ENCODE assay signal across 9 mouse cellular contexts in genomic region chr8:4139660-4140646, GRCm38 (mm10). TPM values are rescaled to one million over a fixed set of nuclear protein-coding genes. Genes with fewer than 3 reads are reported as not detected.
DNase-seq lines count a peak whose midpoint lies in the region; ATAC-seq and TF ChIP-seq lines count a peak whose summit lies in the region.
"Had no signal": no experiment of that assay in that cellular context is flagged by ENCODE, and none has a peak within 500 bp of the region (broad histone marks: within the 10 kb centered on the region; RNA-seq: fewer than 3 reads in every experiment).

No protein-coding gene starts in this region.

- H3K9me3 ChIP-seq in CH12.LX (replicated peaks; ENCODE audit: low read length) = peaks cover 2% of the 10 kb centered on the region
- H3K9me3 ChIP-seq in heart, embryonic 12.5 days (replicated peaks) = no peaks in the 10 kb centered on the region
- H3K9me3 ChIP-seq in liver, postnatal 0 days (ENCODE audit: low read length) = no peaks in the 10 kb centered on the region
- no peaks in the 10 kb centered on the region for H3K9me3 ChIP-seq in neural tube, embryonic 14.5 days (ENCODE audit: control insufficient read depth, low read length)

- H3K27ac ChIP-seq in CH12.LX (ENCODE audit: insufficient read depth, low read depth) = no peak overlapping the region
- no peak overlapping the region for H3K27ac ChIP-seq in heart, embryonic 12.5 days (ENCODE audit: poor library complexity, severe bottlenecking)
- no peak overlapping the region for H3K27ac ChIP-seq in liver, postnatal 0 days (ENCODE audit: low read depth)
- no peak overlapping the region for H3K27ac ChIP-seq in neural tube, embryonic 14.5 days (ENCODE audit: low read depth, low read length)

- H3K4me3 ChIP-seq in CH12.LX (replicated peaks in 1 of 3; ENCODE audit: low read depth in 2 of 3, low read length in 2 of 3, poor library complexity in 1 of 3) = no peak overlapping the region
- H3K4me3 ChIP-seq in heart, embryonic 12.5 days = no peak overlapping the region
- H3K4me3 ChIP-seq in liver, postnatal 0 days (ENCODE audit: low read depth, low read length) = no peak overlapping the region
- H3K4me3 ChIP-seq in neural tube, embryonic 14.5 days (ENCODE audit: low read depth, low read length) = no peak overlapping the region

- TF ChIP-seq EP300 in CH12.LX (IDR thresholded peaks at IDR 0.05; ENCODE audit: low read length) = no peak
- no peak for TF ChIP-seq EP300 in liver, postnatal 0 days (IDR thresholded peaks at IDR 0.05; ENCODE audit: low read depth)

- in situ Hi-C loops in CH12.LX (cut with MboI; ENCODE audit: low pct_ligation_motif_present, low pct_unique_long_range_greater_than_20kb, low sequenced_read_pairs) = loop anchor here (10.0 to 25.0 kb wide), 2 partner anchors 225 to 428 kb away; partner anchors contain the start of gene Clec4g

- TF ChIP-seq RAD21 in CH12.LX (IDR thresholded peaks at IDR 0.05; ENCODE audit: low read depth, low read length) = peak; percentile 88

- WGBS in heart, embryonic 12.5 days = 8% methylated on average over 12 of the region's 12 CpGs
- 11% methylated on average over 12 of the region's 12 CpGs for WGBS in liver, postnatal 0 days (ENCODE audit: insufficient replicate concordance)
- WGBS in neural tube, embryonic 14.5 days = 12% methylated on average over 12 of the region's 12 CpGs

- dilution Hi-C loops in CH12.LX (cut with MboI; ENCODE audit: extremely low pct_ligation_motif_present, extremely low pct_unique_long_range_greater_than_20kb, low sequenced_read_pairs) = no loop called here

- no peaks in the 10 kb centered on the region for H3K79me2 ChIP-seq in CH12.LX (replicated peaks; ENCODE audit: control insufficient read depth, extremely low read depth, insufficient read depth, poor library complexity, severe bottlenecking)

- TF ChIP-seq CTCF in CH12.LX (conservative IDR thresholded peaks at IDR 0.05 in 1 of 2, IDR thresholded peaks at IDR 0.05 in 1 of 2; ENCODE audit: low read depth in 2 of 2, low read length in 2 of 2) = peak; percentile 62 to 89
- TF ChIP-seq CTCF in brain, embryonic 14.5 days (IDR thresholded peaks at IDR 0.05; ENCODE audit: borderline replicate concordance, extremely low read depth, insufficient read depth, insufficient read length) = peak; percentile 98
- TF ChIP-seq CTCF in liver, postnatal 0 days (IDR thresholded peaks at IDR 0.05; ENCODE audit: low read depth) = peak; percentile 88

- ATAC-seq in erythroblast, adult 5-6 weeks (replicated peaks; ENCODE audit: low FRiP score, poor library complexity, severe bottlenecking) = peak; percentile 78
- peak; percentile 39; the same call in 1 of the 2 replicates for ATAC-seq in heart, embryonic 12.5 days (ENCODE audit: insufficient number of reproducible peaks, low FRiP score)
- peak; percentile 70; the same call in 1 of the 2 replicates for ATAC-seq in liver, postnatal 0 days
- peak; percentile 80 for ATAC-seq in neural tube, embryonic 14.5 days (ENCODE audit: low read depth)

- no peaks in the 10 kb centered on the region for H3K36me3 ChIP-seq in CH12.LX (replicated peaks in 1 of 2; ENCODE audit: control insufficient read depth in 1 of 2, insufficient read depth in 1 of 2, low read length in 1 of 2)
- H3K36me3 ChIP-seq in heart, embryonic 12.5 days = no peaks in the 10 kb centered on the region
- no peaks in the 10 kb centered on the region for H3K36me3 ChIP-seq in liver, postnatal 0 days (replicated peaks; ENCODE audit: insufficient read depth, low read length)
- H3K36me3 ChIP-seq in neural tube, embryonic 14.5 days (ENCODE audit: control insufficient read depth, insufficient read depth, low read length) = no peaks in the 10 kb centered on the region

- peaks cover 48% of the 10 kb centered on the region for H3K27me3 ChIP-seq in CH12.LX (replicated peaks)
- peaks cover 11% of the 10 kb centered on the region for H3K27me3 ChIP-seq in heart, embryonic 12.5 days (replicated peaks)
- no peaks in the 10 kb centered on the region for H3K27me3 ChIP-seq in liver, postnatal 0 days (ENCODE audit: insufficient read depth, low read length)
- H3K27me3 ChIP-seq in neural tube, embryonic 14.5 days (ENCODE audit: control insufficient read depth, insufficient read depth, low read length) = no peaks in the 10 kb centered on the region

- H3K4me2 ChIP-seq in CH12.LX (ENCODE audit: insufficient read depth, low read depth, poor library complexity, severe bottlenecking) = peak overlapping the region; percentile 81
- H3K4me2 ChIP-seq in heart, embryonic 12.5 days = peak overlapping the region; percentile 30; the same call in 1 of the 2 replicates
- no peak overlapping the region for H3K4me2 ChIP-seq in liver, postnatal 0 days (ENCODE audit: low read depth, low read length)
- no peak overlapping the region for H3K4me2 ChIP-seq in neural tube, embryonic 14.5 days (ENCODE audit: low read depth, low read length)

- no peak overlapping the region for H3K9ac ChIP-seq in CH12.LX (ENCODE audit: insufficient read depth, low read depth)
- no peak overlapping the region for H3K9ac ChIP-seq in heart, embryonic 12.5 days
- no peak overlapping the region for H3K9ac ChIP-seq in liver, postnatal 0 days (replicated peaks)
- H3K9ac ChIP-seq in neural tube, embryonic 14.5 days (replicated peaks; ENCODE audit: low read depth, low read length) = no peak overlapping the region

- no peak for TF ChIP-seq POLR2A in CH12.LX (IDR thresholded peaks at IDR 0.05; ENCODE audit: low read depth, low read length)
- TF ChIP-seq POLR2A in brain, embryonic 14.5 days (IDR thresholded peaks at IDR 0.05; ENCODE audit: borderline replicate concordance, extremely low read depth, insufficient read depth, insufficient read length, poor library complexity, severe bottlenecking) = no peak

- DNase-seq in CH12.LX (ENCODE audit: extremely low read depth) = peak; percentile 73
- DNase-seq in brain, embryonic 14.5 days (ENCODE audit: low read depth) = peak; percentile 85
- DNase-seq in kidney, postnatal 25 days = peak; percentile 76
- peak; percentile 80 for DNase-seq in liver, postnatal 0 days
- peak; percentile 40 for DNase-seq in telencephalon, adult 2 months (ENCODE audit: low read depth, low spot score)

- peaks cover 0 to 2% of the 10 kb centered on the region in 2 experiments; a peak in 1 of 4 replicates for H3K4me1 ChIP-seq in CH12.LX (ENCODE audit: control insufficient read depth in 1 of 2, insufficient read depth in 2 of 2)
- no peaks in the 10 kb centered on the region for H3K4me1 ChIP-seq in heart, embryonic 12.5 days (replicated peaks)
- H3K4me1 ChIP-seq in liver, postnatal 0 days (ENCODE audit: insufficient read depth) = no peaks in the 10 kb centered on the region
- no peaks in the 10 kb centered on the region for H3K4me1 ChIP-seq in neural tube, embryonic 14.5 days (ENCODE audit: control insufficient read depth, insufficient read depth, low read length)

TF ChIP-seq in CH12.LX, 34 proteins besides CTCF, POLR2A, EP300 and RAD21:
- TF ChIP-seq ZC3H11A (IDR thresholded peaks at IDR 0.05; ENCODE audit: low read depth, low read length) (peak; percentile 39; the same call in 1 of the 2 replicates), SMC3 (IDR thresholded peaks at IDR 0.05; ENCODE audit: low read depth, low read length) (peak; percentile 80), JUND (conservative IDR thresholded peaks at IDR 0.05; ENCODE audit: low read depth, low read length) (0 out of 2 replicates have a peak, but pooled peaks have one; percentile 34), MAFK (IDR thresholded peaks at IDR 0.05; ENCODE audit: insufficient replicate concordance, low read length) (no peak)

RNA-seq across cellular contexts. Expression of gene Cd209g, which starts 6.1 kb away (rescaled TPM):
- total RNA-seq in CH12.LX (2012; rRNA removed) (not detected in 2 replicates), CH12.LX (2014; rRNA removed) (not detected in 2 replicates)
- polyA plus RNA-seq in CH12.LX (2012; ENCODE audit: insufficient read length, low read depth) = not detected in 2 replicates
- polyA plus RNA-seq in brain, embryonic 14.5 days (2012; rRNA removed) = 0.08 TPM in 1 of 2 replicates, not detected in the other
- 3.1 TPM in 1 of 2 replicates, not detected in the other for total RNA-seq in erythroblast, adult 5-6 weeks (2015; ENCODE audit: low replicate concordance)
- 0.56 and 0.85 TPM in 2 replicates for total RNA-seq in erythroblast, adult 5-6 weeks (2017; ENCODE audit: low replicate concordance)
- not detected in 2 replicates for polyA plus RNA-seq in heart, embryonic 12.5 days (2016; fragmentation: Nextera tagmentation; extraction: Ambion mirVana)
- polyA plus RNA-seq in liver, postnatal 0 days (2015; fragmentation: Nextera tagmentation; extraction: Ambion mirVana) = 0.13 TPM in 1 of 2 replicates, not detected in the other
- polyA plus RNA-seq in neural tube, embryonic 14.5 days (2014; fragmentation: Nextera tagmentation; extraction: Ambion mirVana) = not detected in 2 replicates
- polyA plus RNA-seq: heart, embryonic 16.5 days had no signal

RNA-seq across cellular contexts. Expression of gene Evi5l, which starts 26.4 kb away (rescaled TPM):
- total RNA-seq in CH12.LX (2012; rRNA removed) = 4.6 and 6.6 TPM in 2 replicates
- 1.4 and 2.2 TPM in 2 replicates for total RNA-seq in CH12.LX (2014; rRNA removed)
- 2.8 and 3.6 TPM in 2 replicates for polyA plus RNA-seq in CH12.LX (2012; ENCODE audit: insufficient read length, low read depth)
- 80.8 and 107 TPM in 2 replicates for polyA plus RNA-seq in brain, embryonic 14.5 days (2012; rRNA removed)
- 0.38 and 4.0 TPM in 2 replicates for total RNA-seq in erythroblast, adult 5-6 weeks (2015; ENCODE audit: low replicate concordance)
- total RNA-seq in erythroblast, adult 5-6 weeks (2017; ENCODE audit: low replicate concordance) = 3.6 and 4.2 TPM in 2 replicates
- polyA plus RNA-seq in heart, embryonic 12.5 days (2016; fragmentation: Nextera tagmentation; extraction: Ambion mirVana) = 15.2 and 18.4 TPM in 2 replicates
- polyA plus RNA-seq in liver, postnatal 0 days (2015; fragmentation: Nextera tagmentation; extraction: Ambion mirVana) = 2.8 and 3.8 TPM in 2 replicates
- polyA plus RNA-seq in neural tube, embryonic 14.5 days (2014; fragmentation: Nextera tagmentation; extraction: Ambion mirVana) = 86.7 and 96.4 TPM in 2 replicates

RNA-seq across cellular contexts. Expression of gene Cd209f, which starts 34.3 kb away (rescaled TPM):
- total RNA-seq in CH12.LX (2012; rRNA removed) (not detected in 2 replicates), CH12.LX (2014; rRNA removed) (not detected in 2 replicates)
- not detected in 2 replicates for polyA plus RNA-seq in CH12.LX (2012; ENCODE audit: insufficient read length, low read depth)
- polyA plus RNA-seq in brain, embryonic 14.5 days (2012; rRNA removed) = 0.07 TPM in 1 of 2 replicates, not detected in the other
- total RNA-seq in erythroblast, adult 5-6 weeks (2015; ENCODE audit: low replicate concordance) = 2.3 and 7.1 TPM in 2 replicates
- 1.4 and 3.4 TPM in 2 replicates for total RNA-seq in erythroblast, adult 5-6 weeks (2017; ENCODE audit: low replicate concordance)
- not detected in 2 replicates for polyA plus RNA-seq in heart, embryonic 12.5 days (2016; fragmentation: Nextera tagmentation; extraction: Ambion mirVana)
- 1.1 and 1.8 TPM in 2 replicates for polyA plus RNA-seq in liver, postnatal 0 days (2015; fragmentation: Nextera tagmentation; extraction: Ambion mirVana)
- polyA plus RNA-seq in neural tube, embryonic 14.5 days (2014; fragmentation: Nextera tagmentation; extraction: Ambion mirVana) = not detected in 2 replicates
- polyA plus RNA-seq: heart, embryonic 16.5 days had no signal

Comparison
In these comparisons a context has a peak if more than half of its experiments do, and no peak if none do; other contexts are left out.
1. H3K4me2 ChIP-seq: peak in CH12.LX (single experiment) and heart, embryonic 12.5 days (single experiment); none in liver, postnatal 0 days (single experiment) and neural tube, embryonic 14.5 days (single experiment).
2. Peak in every context shown above with its lines, with median percentiles within 50 percentile points of each other: DNase-seq, CTCF ChIP-seq and ATAC-seq.